Mouse (Mus musculus) MEL (cell line): Measurements from ENCODE around the gene Cox6a1. TPM values are rescaled to one million over a fixed set of nuclear protein-coding genes. Genes with fewer than 3 reads are reported as not detected.

Experiments
- DNase-seq: peaks from one replicate; pipeline ENCODE4 v3.0.0; 2011; ENCODE audit warnings: low read depth, low spot score
- H3K27ac ChIP-seq: 2 replicates; pipeline ENCODE4 v1.5.1; 2012; ENCODE audit warnings: low read depth, mild to moderate bottlenecking, control low read depth, low read length, moderate library complexity; ENCODE audit not compliant: control insufficient read depth
- H3K27me3 ChIP-seq, 2 experiments: fragments of 150-350 bp in 1 of 2; sonication (generic) in 1 of 2; 2 replicates each; pipeline ENCODE4 v1.6.1; 2012; ENCODE audit warnings: low read length in 2 of 2, mild to moderate bottlenecking in 2 of 2, improper control_type of control experiment in 1 of 2, moderate library complexity in 1 of 2; ENCODE audit not compliant: insufficient read depth in 2 of 2, control insufficient read depth in 1 of 2
- H3K36me3 ChIP-seq, 2 experiments: 2 replicates each; pipeline ENCODE4 v1.6.1; 2012 to 2014; ENCODE audit warnings: low read length in 2 of 2, improper control_type of control experiment in 1 of 2, inconsistent platforms in 1 of 2, mild to moderate bottlenecking in 1 of 2; ENCODE audit not compliant: insufficient read depth in 2 of 2, control insufficient read depth in 1 of 2
- H3K4me1 ChIP-seq, 2 experiments: fragments of 150-350 bp in 1 of 2; sonication (generic) in 1 of 2; 2 replicates each; pipeline ENCODE4 v1.6.1; 2012; ENCODE audit warnings: low read length in 2 of 2, improper control_type of control experiment in 1 of 2, mild to moderate bottlenecking in 1 of 2; ENCODE audit not compliant: insufficient read depth in 2 of 2, control insufficient read depth in 1 of 2
- H3K4me3 ChIP-seq, 2 experiments: fragments of 150-350 bp in 1 of 2; sonication (generic) in 1 of 2; 2 replicates each; pipeline ENCODE4 v1.5.1; 2012; ENCODE audit warnings: low read depth in 2 of 2, low read length in 2 of 2, mild to moderate bottlenecking in 2 of 2, moderate library complexity in 2 of 2, control low read depth in 1 of 2, improper control_type of control experiment in 1 of 2; ENCODE audit not compliant: control insufficient read depth in 1 of 2, insufficient read depth in 1 of 2
- H3K79me2 ChIP-seq: 2 replicates; pipeline ENCODE4 v1.6.1; 2012; ENCODE audit warnings: mild to moderate bottlenecking, low read length, moderate library complexity; ENCODE audit not compliant: control insufficient read depth, poor library complexity, insufficient read depth
- H3K9ac ChIP-seq: 2 replicates; pipeline ENCODE4 v1.6.1; 2012; ENCODE audit warnings: low read depth, mild to moderate bottlenecking, control low read depth, low read length, moderate library complexity; ENCODE audit not compliant: control insufficient read depth, poor library complexity, severe bottlenecking
- H3K9me3 ChIP-seq: fragments of 150-350 bp; sonication (generic); replicated peaks from 2 replicates; pipeline ENCODE4 v1.6.1; 2012; ENCODE audit warnings: mild to moderate bottlenecking, low read length, improper control_type of control experiment, moderate library complexity; ENCODE audit not compliant: insufficient read depth
- BHLHE40 ChIP-seq: IDR thresholded peaks from 2 replicates; pipeline ENCODE4 v1.6.1; 2012; ENCODE audit warnings: low read depth, mild to moderate bottlenecking, inconsistent platforms, low read length, improper control_type of control experiment, borderline replicate concordance
- CHD1 ChIP-seq: IDR thresholded peaks from 2 replicates; pipeline ENCODE4 v1.6.1; 2012; ENCODE audit warnings: low read depth, mild to moderate bottlenecking, inconsistent platforms, low read length, improper control_type of control experiment
- CTCF ChIP-seq, 3 experiments: IDR thresholded peaks in 2 of 3; conservative IDR thresholded peaks in 1 of 3; 2 replicates each; pipeline ENCODE4 v1.5.1; 2011 to 2012; ENCODE audit warnings: low read length in 3 of 3, low read depth in 2 of 3, mild to moderate bottlenecking in 2 of 3, improper control_type of control experiment in 1 of 3, inconsistent platforms in 1 of 3, mixed read lengths in 1 of 3, moderate library complexity in 1 of 3; ENCODE audit not compliant: control insufficient read depth in 1 of 3, insufficient read depth in 1 of 3, poor library complexity in 1 of 3, severe bottlenecking in 1 of 3
- EP300 ChIP-seq, 2 experiments: IDR thresholded peaks; 2 replicates each; pipeline ENCODE4 v1.6.1; 2011; ENCODE audit warnings: improper control_type of control experiment in 2 of 2, low read length in 2 of 2, low read depth in 1 of 2, mild to moderate bottlenecking in 1 of 2
- GABPA ChIP-seq: IDR thresholded peaks from 2 replicates; pipeline ENCODE4 v1.6.1; 2012; ENCODE audit warnings: low read depth, mild to moderate bottlenecking, inconsistent platforms, low read length, improper control_type of control experiment, moderate library complexity
- GATA1 ChIP-seq: IDR thresholded peaks from 2 replicates; pipeline ENCODE4 v1.6.1; 2011; ENCODE audit warnings: low read depth, low read length, improper control_type of control experiment
- KAT2A ChIP-seq: conservative IDR thresholded peaks from 2 replicates; pipeline ENCODE4 v1.6.1; 2012; ENCODE audit warnings: low read depth, low read length, improper control_type of control experiment, inconsistent platforms
- MAFK ChIP-seq: IDR thresholded peaks from 2 replicates; pipeline ENCODE4 v1.6.1; 2011; ENCODE audit warnings: low read depth, mild to moderate bottlenecking, low read length, improper control_type of control experiment, borderline replicate concordance
- MAX ChIP-seq: IDR thresholded peaks from 2 replicates; pipeline ENCODE4 v1.6.1; 2011; ENCODE audit warnings: low read length, improper control_type of control experiment
- MAZ ChIP-seq: IDR thresholded peaks from 2 replicates; pipeline ENCODE4 v1.6.1; 2012; ENCODE audit warnings: low read depth, mild to moderate bottlenecking, inconsistent platforms, low read length, improper control_type of control experiment
- POLR2A ChIP-seq, 2 experiments: IDR thresholded peaks; 2 replicates each; pipeline ENCODE4 v1.6.1; 2011 to 2012; ENCODE audit warnings: low read length in 2 of 2, mild to moderate bottlenecking in 2 of 2, control low read depth in 1 of 2, improper control_type of control experiment in 1 of 2, low read depth in 1 of 2, moderate library complexity in 1 of 2; ENCODE audit not compliant: control insufficient read depth in 1 of 2, insufficient read depth in 1 of 2, poor library complexity in 1 of 2
- POLR2AphosphoS2 ChIP-seq: IDR thresholded peaks from 2 replicates; pipeline ENCODE4 v1.6.1; 2011; ENCODE audit warnings: low read length, improper control_type of control experiment
- POLR2AphosphoS5 ChIP-seq: IDR thresholded peaks from 2 replicates; pipeline ENCODE4 v1.6.1; 2012; ENCODE audit warnings: low read depth, borderline replicate concordance, mild to moderate bottlenecking, inconsistent platforms, low read length, moderate library complexity, mixed read lengths
- SIN3A ChIP-seq: IDR thresholded peaks from 2 replicates; pipeline ENCODE4 v1.6.1; 2012; ENCODE audit warnings: low read length, improper control_type of control experiment, inconsistent platforms
- SMC3 ChIP-seq: IDR thresholded peaks from 2 replicates; pipeline ENCODE4 v1.6.1; 2011; ENCODE audit warnings: low read depth, low read length, improper control_type of control experiment
- TBP ChIP-seq: IDR thresholded peaks from 2 replicates; pipeline ENCODE4 v1.8.0; 2011; ENCODE audit warnings: low read depth, low read length, improper control_type of control experiment
- UBTF ChIP-seq: IDR thresholded peaks from 2 replicates; pipeline ENCODE4 v1.6.1; 2012; ENCODE audit warnings: low read depth, mild to moderate bottlenecking, inconsistent platforms, low read length, improper control_type of control experiment, moderate library complexity, borderline replicate concordance; ENCODE audit not compliant: insufficient read depth
- ZC3H11A ChIP-seq: IDR thresholded peaks from 2 replicates; pipeline ENCODE4 v1.6.1; 2012; ENCODE audit warnings: low read depth, mild to moderate bottlenecking, inconsistent platforms, low read length, improper control_type of control experiment
- ZKSCAN1 ChIP-seq: IDR thresholded peaks from 2 replicates; pipeline ENCODE4 v1.6.1; 2012; ENCODE audit warnings: low read depth, mild to moderate bottlenecking, inconsistent platforms, low read length, improper control_type of control experiment, moderate library complexity
- ZMIZ1 ChIP-seq: IDR thresholded peaks from 2 replicates; pipeline ENCODE4 v1.6.1; 2012; ENCODE audit warnings: low read depth, mild to moderate bottlenecking, inconsistent platforms, low read length, improper control_type of control experiment, moderate library complexity
- polyA plus RNA-seq, 2 experiments: library from polyadenylated mRNA; stranded (reverse) in 1 of 2; unstranded in 1 of 2; fragments of >175 nt in 1 of 2; fragments of >200 nt in 1 of 2; gene quantifications; 2 replicates each; pipeline versions ENCODE4 v1.2.1 to v1.2.4; 2012; ENCODE audit warnings: low replicate concordance in 2 of 2, low read depth in 1 of 2; ENCODE audit not compliant: insufficient read length in 2 of 2, insufficient read depth in 1 of 2, missing spikeins in 1 of 2
- total RNA-seq: library from RNA; depleted of rRNA; stranded (reverse); fragments of 300-350 nt; gene quantifications from 2 replicates; pipeline ENCODE4 v1.2.3, GENCODE M21; 2012

Cox6a1 gene
- total and polyA plus RNA-seq, 3 experiments: 328 to 1,215 (median 749) TPM

GRCm38 (mm10) chr5:115394836-115395235, 46.1 kb upstream of the Cox6a1 start:
- Histone ChIP-seq H3K9ac (no peak overlapping the region), H3K4me1 (no peaks in the 10 kb centered on the region), H3K27me3 (no peaks in the 10 kb centered on the region), H3K4me3 (no peak overlapping the region), H3K36me3 (no peaks in the 10 kb centered on the region), H3K27ac (no peak overlapping the region), H3K9me3 (no peaks in the 10 kb centered on the region), H3K79me2 (no peaks in the 10 kb centered on the region)
- TF ChIP-seq SIN3A (no peak), ZC3H11A (no peak), TBP (no peak), POLR2AphosphoS2 (no peak), KAT2A (no peak), SMC3 (no peak), ZMIZ1 (no peak), BHLHE40 (no peak), EP300 (IDR thresholded peaks at IDR 0.05; ENCODE audit: low read depth in 1 of 2, low read length in 2 of 2) (no peak), POLR2AphosphoS5 (no peak), GATA1 (no peak)
- DNase-seq: no peak

GRCm38 (mm10) chr5:115394223-115394622, 45.4 kb upstream of the Cox6a1 start:
- no peaks in the 10 kb centered on the region for H3K79me2 ChIP-seq
- H3K9ac ChIP-seq: no peak overlapping the region
- H3K27me3 ChIP-seq: no peaks in the 10 kb centered on the region
- H3K4me3 ChIP-seq: no peak overlapping the region
- H3K4me1 ChIP-seq: no peaks in the 10 kb centered on the region
- no peak overlapping the region for H3K27ac ChIP-seq
- no peaks in the 10 kb centered on the region for H3K36me3 ChIP-seq
- DNase-seq: no peak
- no peaks in the 10 kb centered on the region for H3K9me3 ChIP-seq
- no peak for TF ChIP-seq POLR2AphosphoS2
- TF ChIP-seq ZMIZ1: no peak
- no peak for TF ChIP-seq CTCF (IDR thresholded peaks at IDR 0.05 in 2 of 3, conservative IDR thresholded peaks at IDR 0.05 in 1 of 3; ENCODE audit: control insufficient read depth in 1 of 3, insufficient read depth in 1 of 3, low read depth in 2 of 3, low read length in 3 of 3, poor library complexity in 1 of 3, severe bottlenecking in 1 of 3)
- no peak for TF ChIP-seq SIN3A
- TF ChIP-seq CHD1: no peak
- no peak for TF ChIP-seq BHLHE40
- no peak for TF ChIP-seq MAFK
- TF ChIP-seq GABPA: no peak
- TF ChIP-seq POLR2A (IDR thresholded peaks at IDR 0.05; ENCODE audit: control insufficient read depth in 1 of 2, insufficient read depth in 1 of 2, low read depth in 1 of 2, low read length in 2 of 2, poor library complexity in 1 of 2): no peak
- TF ChIP-seq, all 39 proteins: peak for 0

- Histone ChIP-seq H3K4me1 (no peaks in the 10 kb centered on the region), H3K36me3 (no peaks in the 10 kb centered on the region; a peak in 1 of 4 replicates), H3K9me3 (no peaks in the 10 kb centered on the region), H3K4me3 (no peak overlapping the region), H3K27me3 (no peaks in the 10 kb centered on the region), H3K9ac (no peak overlapping the region), H3K27ac (no peak overlapping the region), H3K79me2 (no peaks in the 10 kb centered on the region)
- TF ChIP-seq UBTF (no peak), MAX (no peak), POLR2AphosphoS5 (no peak), MAZ (no peak), TBP (no peak), ZKSCAN1 (peak; percentile 97)
- DNase-seq: no peak
Observed at GRCm38 (mm10) chr5:115392969-115393368, 44.2 kb upstream of the Cox6a1 start.
